Mouse (Mus musculus) G1E (cell line): ENCODE measurements around the gene Defa21.

Experiments
- CTCF ChIP-seq: IDR thresholded peaks from 2 replicates; pipeline ENCODE4 v1.5.1; 2012; ENCODE audit warnings: low read depth, low read length, inconsistent platforms, mixed read lengths
- GATA1 ChIP-seq: IDR thresholded peaks from 2 replicates; pipeline ENCODE4 v1.6.1; 2012; ENCODE audit warnings: borderline replicate concordance, low read length, inconsistent platforms, mixed read lengths
- GATA2 ChIP-seq: IDR thresholded peaks from 2 replicates; pipeline ENCODE4 v1.6.1; 2012; ENCODE audit warnings: low read depth, low read length, inconsistent platforms, borderline replicate concordance
- TAL1 ChIP-seq: conservative IDR thresholded peaks from 2 replicates; pipeline ENCODE4 v1.6.1; 2012; ENCODE audit warnings: low read depth, low read length, inconsistent platforms, mixed read lengths

- TF ChIP-seq CTCF (no peak), TAL1 (no peak), GATA2 (no peak), GATA1 (no peak)
These were observed 28.1 kb upstream of the Defa21 start for GRCm38 (mm10) chr8:20997291-20997690.
